Mouse (Mus musculus) kidney, embryonic 14.5 days (tissue): ENCODE data around the gene Tmem37. TPM values are rescaled to one million over a fixed set of nuclear protein-coding genes. Genes with fewer than 3 reads are reported as not detected.

Experiments
- ATAC-seq: fragments of 200-750 bp; cut with Nextera tagmentation; 2 replicates; pipeline ENCODE4 v1.8.0; 2017; ENCODE audit warnings: moderate number of reproducible peaks, mild to moderate bottlenecking, moderate TSS enrichment, moderate library complexity; ENCODE audit not compliant: low FRiP score, low TSS enrichment
- H3K27ac ChIP-seq: fragments of 300-500 bp; sonication (generic); 2 replicates; pipeline ENCODE4 v1.5.1; 2014; ENCODE audit warnings: low read depth, mild to moderate bottlenecking, low read length, moderate library complexity, mixed read lengths
- H3K27me3 ChIP-seq: fragments of 300-500 bp; sonication (generic); 2 replicates; pipeline ENCODE4 v1.6.1; 2014; ENCODE audit warnings: mild to moderate bottlenecking, low read length; ENCODE audit not compliant: control insufficient read depth, insufficient read depth
- H3K36me3 ChIP-seq: fragments of 300-500 bp; sonication (generic); 2 replicates; pipeline ENCODE4 v1.6.1; 2014; ENCODE audit warnings: low read length, mixed read lengths; ENCODE audit not compliant: control insufficient read depth, insufficient read depth
- H3K4me1 ChIP-seq: fragments of 300-500 bp; sonication (generic); 2 replicates; pipeline ENCODE4 v1.6.1; 2014; ENCODE audit warnings: low read length, mixed read lengths; ENCODE audit not compliant: control insufficient read depth, insufficient read depth
- H3K4me2 ChIP-seq: fragments of 300-500 bp; sonication (generic); replicated peaks from 2 replicates; pipeline ENCODE4 v1.6.1; 2014; ENCODE audit warnings: low read depth, mild to moderate bottlenecking, low read length
- H3K4me3 ChIP-seq: fragments of 300-500 bp; sonication (generic); 2 replicates; pipeline ENCODE4 v1.5.1; 2014; ENCODE audit warnings: mild to moderate bottlenecking, low read length
- H3K9ac ChIP-seq: fragments of 300-500 bp; sonication (generic); 2 replicates; pipeline ENCODE4 v1.6.1; 2014; ENCODE audit warnings: low read depth, mild to moderate bottlenecking, low read length, moderate library complexity
- H3K9me3 ChIP-seq: fragments of 300-500 bp; sonication (generic); 2 replicates; pipeline ENCODE4 v1.6.1; 2016; ENCODE audit warnings: low read length; ENCODE audit not compliant: control insufficient read depth
- WGBS: fragments of 180-500 bp; shearing (Covaris S2); extraction: QIAGEN DNeasy Blood & Tissue Kit; methylation state at CpG from one replicate; pipeline ENCODE4 v1.1.7; 2014; 5-methylcytosine and 5-hydroxymethylcytosine counted together
- polyA plus RNA-seq: library from polyadenylated mRNA; unstranded; fragments of >200 nt; fragmentation: Nextera tagmentation; extraction: Ambion mirVana; gene quantifications from 2 replicates; pipeline ENCODE4 v1.2.1, GENCODE M21; 2014

Gene Tmem37
- polyA plus RNA-seq, 1 experiment from 2014 or later, result 40.5 TPM

GRCm38 (mm10) chr1:120019428-120019827 lies 54.4 kb downstream of the Tmem37 start:
- H3K27me3 ChIP-seq, result no peaks in the 10 kb centered on the region
- H3K4me2 ChIP-seq, result no peak overlapping the region
- no peak overlapping the region for H3K4me3 ChIP-seq
- H3K4me1 ChIP-seq, result peaks cover 7% of the 10 kb centered on the region; the same call in 1 of the 2 replicates
- WGBS, result 91% methylated on average over 12 of the region's 12 CpGs
- no peak overlapping the region for H3K27ac ChIP-seq
- no peak overlapping the region for H3K9ac ChIP-seq
- ATAC-seq, result no peak
- H3K36me3 ChIP-seq, result no peaks in the 10 kb centered on the region
- H3K9me3 ChIP-seq, result no peaks in the 10 kb centered on the region

GRCm38 (mm10) chr1:120018900-120019299 lies 55.0 kb downstream of the Tmem37 start:
- ATAC-seq, result no peak
- Histone ChIP-seq H3K27ac (no peak overlapping the region), H3K9ac (no peak overlapping the region), H3K27me3 (no peaks in the 10 kb centered on the region), H3K4me2 (no peak overlapping the region), H3K4me3 (no peak overlapping the region), H3K4me1 (peaks cover 2% of the 10 kb centered on the region; the same call in 1 of the 2 replicates), H3K36me3 (no peaks in the 10 kb centered on the region), H3K9me3 (no peaks in the 10 kb centered on the region)
- WGBS, result 72% methylated on average over 3 of the region's 3 CpGs

Other genes with a start within 250 kb of the Tmem37 start
- gene Ptpn4, start 236.5 kb downstream of the Tmem37 start, polyA plus RNA-seq, result 11.9 and 13.5 TPM in 2 replicates
- 4.6 and 7.4 TPM in 2 replicates for gene Tmem177, start 160.9 kb downstream of the Tmem37 start, polyA plus RNA-seq
- gene Cfap221, start 76.8 kb downstream of the Tmem37 start, polyA plus RNA-seq, result 0.21 and 0.35 TPM in 2 replicates
- gene Sctr, start 67.2 kb downstream of the Tmem37 start, polyA plus RNA-seq, result 0.34 and 0.40 TPM in 2 replicates
- 571 and 767 TPM in 2 replicates for gene Dbi, start 47.0 kb upstream of the Tmem37 start, polyA plus RNA-seq
- 22.2 and 31.9 TPM in 2 replicates for gene 3110009E18Rik, start 47.1 kb upstream of the Tmem37 start, polyA plus RNA-seq
- 2.1 and 2.2 TPM in 2 replicates for gene Steap3, start 198.6 kb upstream of the Tmem37 start, polyA plus RNA-seq